Mouse (Mus musculus) lung, adult 2 months (tissue): Measurements from ENCODE around the gene Cyb5d2.

ENCODE experiments used
- CTCF ChIP-seq: fragments of 200-500 bp; IDR thresholded peaks from 2 replicates; pipeline ENCODE4 v1.5.1; 2011; ENCODE audit warnings: mild to moderate bottlenecking, low read length, control low read depth; ENCODE audit not compliant: insufficient read depth
- POLR2A ChIP-seq: fragments of 200-500 bp; IDR thresholded peaks from 2 replicates; pipeline ENCODE4 v1.6.1; 2011; ENCODE audit warnings: low read depth, mild to moderate bottlenecking, control low read depth, low read length, borderline replicate concordance; ENCODE audit errors: extremely low read depth

GRCm38 (mm10) chr11:72843576-72843975, 47.6 kb upstream of the Cyb5d2 start:
- TF ChIP-seq CTCF (no peak), POLR2A (no peak)
